Mouse (Mus musculus) stomach, embryonic 14.5 days (tissue): ENCODE measurements around the gene Psd4. TPM values are rescaled to one million over a fixed set of nuclear protein-coding genes. Genes with fewer than 3 reads are reported as not detected.

Experiments used
- ATAC-seq: fragments of 200-750 bp; cut with Nextera tagmentation; 2 replicates; pipeline ENCODE4 v1.8.0; 2017; ENCODE audit warnings: low read depth, moderate TSS enrichment; ENCODE audit not compliant: insufficient number of reproducible peaks, insufficient read depth, low FRiP score
- H3K27ac ChIP-seq: fragments of 300-500 bp; sonication (generic); 2 replicates; pipeline ENCODE4 v1.5.1; 2014; ENCODE audit warnings: mild to moderate bottlenecking, low read length, moderate library complexity, mixed read lengths
- H3K27me3 ChIP-seq: fragments of 300-500 bp; sonication (generic); 2 replicates; pipeline ENCODE4 v1.6.1; 2014; ENCODE audit warnings: low read length, control low read depth, mixed read lengths; ENCODE audit not compliant: control insufficient read depth, insufficient read depth
- H3K36me3 ChIP-seq: fragments of 300-500 bp; sonication (generic); 2 replicates; pipeline ENCODE4 v1.6.1; 2014; ENCODE audit warnings: mild to moderate bottlenecking, control low read depth, low read length, moderate library complexity, mixed read lengths; ENCODE audit not compliant: control insufficient read depth, insufficient read depth
- H3K4me1 ChIP-seq: fragments of 300-500 bp; sonication (generic); 2 replicates; pipeline ENCODE4 v1.6.1; 2014; ENCODE audit warnings: low read length, control low read depth, mixed read lengths; ENCODE audit not compliant: control insufficient read depth, insufficient read depth
- H3K4me2 ChIP-seq: fragments of 300-500 bp; sonication (generic); replicated peaks from 2 replicates; pipeline ENCODE4 v1.6.1; 2014; ENCODE audit warnings: low read depth, low read length, control low read depth
- H3K4me3 ChIP-seq: fragments of 300-500 bp; sonication (generic); 2 replicates; pipeline ENCODE4 v1.5.1; 2014; ENCODE audit warnings: low read depth, low read length, control low read depth
- H3K9ac ChIP-seq: fragments of 300-500 bp; sonication (generic); replicated peaks from 2 replicates; pipeline ENCODE4 v1.6.1; 2014; ENCODE audit warnings: low read depth, mild to moderate bottlenecking, control low read depth, low read length, moderate library complexity, mixed read lengths
- H3K9me3 ChIP-seq: fragments of 300-500 bp; sonication (generic); 2 replicates; pipeline ENCODE4 v1.6.1; 2016; ENCODE audit warnings: low read depth, low read length, control low read depth; ENCODE audit not compliant: control insufficient read depth
- WGBS: fragments of 180-500 bp; shearing (Covaris S2); extraction: QIAGEN DNeasy Blood & Tissue Kit; methylation state at CpG from one replicate; pipeline ENCODE4 v1.1.7; 2014; 5-methylcytosine and 5-hydroxymethylcytosine counted together
- polyA plus RNA-seq: library from polyadenylated mRNA; unstranded; fragments of >200 nt; fragmentation: Nextera tagmentation; extraction: Ambion mirVana; gene quantifications from 2 replicates; pipeline ENCODE4 v1.2.1, GENCODE M21; 2014

Psd4 gene
- polyA plus RNA-seq, 1 experiment from 2014 or later: 3.4 TPM

DNA sequence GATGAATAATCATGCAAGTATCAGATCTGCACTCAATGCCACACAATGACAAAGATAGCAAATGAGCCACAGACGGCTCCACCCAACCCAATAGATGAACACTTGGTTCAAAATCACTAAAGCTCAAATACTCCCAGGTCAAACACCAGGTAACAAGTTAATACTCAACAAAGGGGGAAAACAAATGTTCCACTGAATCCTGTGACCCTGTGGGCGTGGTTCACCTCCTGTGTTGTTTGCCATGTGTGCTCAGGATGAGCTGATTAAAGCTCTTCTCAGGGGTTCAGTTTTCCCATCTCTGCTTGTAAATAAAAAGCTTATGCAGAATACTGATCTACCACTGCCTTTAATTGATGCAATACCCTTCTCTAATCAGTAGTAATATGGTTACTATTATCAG is 16.2 kb upstream of the Psd4 start:
- Histone ChIP-seq H3K27ac (no peak overlapping the region), H3K36me3 (no peaks in the 10 kb centered on the region), H3K4me3 (no peak overlapping the region), H3K27me3 (no peaks in the 10 kb centered on the region), H3K9me3 (no peaks in the 10 kb centered on the region), H3K4me2 (no peak overlapping the region), H3K9ac (no peak overlapping the region), H3K4me1 (no peaks in the 10 kb centered on the region)
- ATAC-seq: no peak
- WGBS: 73% methylated on average over 2 of the region's 2 CpGs

DNA sequence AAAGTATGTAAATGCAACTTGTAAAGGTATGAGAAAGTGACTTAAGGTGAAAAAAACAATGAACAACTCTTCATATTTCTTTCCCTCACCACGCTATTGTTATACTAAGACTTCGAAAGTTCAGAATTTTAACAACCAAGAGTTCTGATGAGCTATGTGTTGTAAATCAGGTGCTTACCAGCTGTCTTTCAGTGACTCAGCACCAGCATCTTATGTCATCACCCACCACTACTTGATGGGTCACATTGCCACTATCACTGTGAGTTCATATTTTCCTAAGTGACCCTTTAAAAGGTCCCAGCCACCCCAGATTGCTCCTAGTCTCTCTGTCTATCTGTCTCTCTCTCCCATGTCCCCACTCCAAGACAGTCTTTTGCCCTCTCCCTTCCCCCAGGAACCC is 14.3 kb upstream of the Psd4 start:
- Histone ChIP-seq H3K4me2 (no peak overlapping the region), H3K36me3 (no peaks in the 10 kb centered on the region), H3K9ac (no peak overlapping the region), H3K27ac (no peak overlapping the region), H3K4me1 (no peaks in the 10 kb centered on the region), H3K9me3 (no peaks in the 10 kb centered on the region), H3K27me3 (no peaks in the 10 kb centered on the region), H3K4me3 (no peak overlapping the region)
- ATAC-seq: no peak
- WGBS: 93% methylated on average over 2 of the region's 2 CpGs

DNA sequence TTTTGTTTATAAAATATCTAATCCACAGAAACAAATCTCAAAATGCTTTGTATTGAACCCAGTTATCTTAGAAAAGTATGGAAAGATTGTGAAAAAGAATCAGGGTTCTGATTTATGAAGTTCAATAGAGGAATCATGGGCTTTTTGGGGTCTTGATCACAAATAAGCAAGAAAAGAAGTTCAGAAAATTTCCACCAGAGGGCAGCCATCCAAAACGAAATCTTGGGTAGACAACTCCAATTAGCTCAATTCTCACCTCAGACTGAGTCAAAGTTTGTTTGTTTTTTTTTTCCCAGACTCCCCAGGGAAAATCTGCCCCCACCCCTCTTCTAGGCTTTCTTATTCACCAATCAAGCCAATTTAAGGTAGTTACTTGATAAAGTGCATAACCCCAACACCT is 9.7 kb upstream of the Psd4 start:
- H3K4me3 ChIP-seq: no peak overlapping the region
- WGBS: 3% methylated on average over 1 of the region's 1 CpGs
- H3K27ac ChIP-seq: no peak overlapping the region
- ATAC-seq: no peak
- no peaks in the 10 kb centered on the region for H3K9me3 ChIP-seq
- H3K27me3 ChIP-seq: no peaks in the 10 kb centered on the region
- H3K4me2 ChIP-seq: no peak overlapping the region
- H3K36me3 ChIP-seq: no peaks in the 10 kb centered on the region
- H3K9ac ChIP-seq: no peak overlapping the region
- H3K4me1 ChIP-seq: no peaks in the 10 kb centered on the region

DNA sequence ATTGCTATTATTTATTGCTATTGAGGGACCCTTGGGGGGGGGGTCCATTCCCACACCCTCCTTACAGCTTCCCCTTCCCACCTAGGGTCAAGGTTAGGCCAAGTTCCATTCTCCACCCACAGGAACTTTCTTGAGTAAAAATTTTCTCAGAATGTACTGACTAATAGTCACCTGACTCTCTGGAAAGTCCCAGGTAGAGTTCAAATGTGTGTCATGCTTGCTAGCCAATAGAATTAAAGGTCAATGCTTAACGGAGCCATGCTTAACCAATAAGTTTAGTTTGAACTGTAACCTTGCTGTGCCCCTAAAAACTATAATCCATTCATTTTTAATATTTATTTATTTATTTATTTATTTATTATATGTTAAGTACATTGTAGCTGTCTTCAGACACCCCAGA is 8.0 kb upstream of the Psd4 start:
- ATAC-seq: no peak
- Histone ChIP-seq H3K9ac (no peak overlapping the region), H3K27ac (no peak overlapping the region), H3K4me1 (no peaks in the 10 kb centered on the region), H3K27me3 (no peaks in the 10 kb centered on the region), H3K4me3 (no peak overlapping the region), H3K9me3 (no peaks in the 10 kb centered on the region), H3K4me2 (no peak overlapping the region), H3K36me3 (no peaks in the 10 kb centered on the region)
- 89% methylated on average over 1 of the region's 1 CpGs for WGBS

DNA sequence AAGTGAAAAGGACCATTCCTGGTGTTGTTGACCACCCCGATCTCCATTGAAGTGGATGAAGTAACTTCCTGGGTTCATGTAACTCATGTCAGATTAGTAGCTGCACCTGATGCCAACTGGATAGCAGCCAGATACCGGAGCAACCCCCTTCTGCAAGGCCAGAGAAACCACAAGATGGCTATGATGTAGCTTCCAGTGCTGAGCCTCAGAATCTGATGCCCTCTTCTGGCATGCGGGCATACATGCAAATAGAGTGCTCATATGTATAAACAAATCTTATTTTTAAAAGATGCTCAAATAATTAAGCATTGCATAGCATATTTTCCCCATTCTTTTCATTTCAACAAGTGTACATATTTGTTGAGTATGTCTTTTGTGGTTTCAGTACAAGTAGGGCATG is 3.6 kb upstream of the Psd4 start:
- no peaks in the 10 kb centered on the region for H3K36me3 ChIP-seq

DNA sequence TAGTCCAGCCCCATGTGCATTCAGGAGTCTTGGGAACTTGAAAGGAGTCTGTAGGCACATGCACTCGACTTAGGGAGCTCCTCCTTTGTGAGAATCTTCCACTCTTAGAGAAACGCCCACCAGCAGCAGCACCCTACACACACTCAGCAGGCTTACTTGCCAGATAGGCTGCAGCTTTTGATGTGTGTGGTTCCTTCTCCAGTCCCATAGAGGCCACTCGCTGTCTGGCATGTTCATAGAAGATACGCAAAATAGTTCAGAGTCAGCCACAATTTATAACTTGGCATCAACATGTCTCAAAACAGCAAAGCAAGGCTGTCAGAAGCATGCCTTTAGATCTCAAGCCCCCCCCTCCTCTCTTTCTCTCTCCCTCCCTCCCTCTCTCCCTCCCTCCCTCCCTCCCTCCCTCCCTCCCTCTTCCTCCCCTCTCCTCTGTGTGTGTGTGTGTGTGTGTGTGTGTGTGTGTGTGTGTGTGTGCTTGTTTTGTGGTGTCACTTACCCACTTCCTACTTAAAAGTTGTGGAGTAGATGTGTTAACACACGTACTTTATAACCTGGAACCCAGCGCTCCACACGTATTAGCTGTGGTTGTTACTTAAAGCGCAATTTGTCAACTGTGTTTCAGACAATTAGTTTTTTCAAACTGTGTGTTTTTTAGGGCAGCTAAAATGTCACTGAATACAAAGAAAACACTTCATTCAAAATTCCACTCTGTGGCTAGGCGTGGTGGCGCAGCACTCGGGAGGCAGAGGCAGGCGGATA is 985 bp upstream of the Psd4 start:
- Histone ChIP-seq H3K4me3 (no peak overlapping the region), H3K4me2 (no peak overlapping the region), H3K9me3 (no peaks in the 10 kb centered on the region), H3K4me1 (0 out of 2 replicates have a peak, but pooled peaks cover 3% of the 10 kb centered on the region), H3K27ac (no peak overlapping the region), H3K27me3 (no peaks in the 10 kb centered on the region), H3K36me3 (no peaks in the 10 kb centered on the region), H3K9ac (no peak overlapping the region)
- no peak for ATAC-seq
- WGBS: 68% methylated on average over 12 of the region's 12 CpGs

More for the DNA sequence above, 3.6 kb upstream of the Psd4 start:
- H3K9ac ChIP-seq: no peak overlapping the region
- H3K27me3 ChIP-seq: no peaks in the 10 kb centered on the region
- no peaks in the 10 kb centered on the region for H3K9me3 ChIP-seq
- no peak overlapping the region for H3K27ac ChIP-seq
- no peak overlapping the region for H3K4me2 ChIP-seq
- ATAC-seq: no peak
- WGBS: 84% methylated on average over 3 of the region's 3 CpGs
- H3K4me3 ChIP-seq: no peak overlapping the region
- 0 out of 2 replicates have a peak, but pooled peaks cover 3% of the 10 kb centered on the region for H3K4me1 ChIP-seq

DNA sequence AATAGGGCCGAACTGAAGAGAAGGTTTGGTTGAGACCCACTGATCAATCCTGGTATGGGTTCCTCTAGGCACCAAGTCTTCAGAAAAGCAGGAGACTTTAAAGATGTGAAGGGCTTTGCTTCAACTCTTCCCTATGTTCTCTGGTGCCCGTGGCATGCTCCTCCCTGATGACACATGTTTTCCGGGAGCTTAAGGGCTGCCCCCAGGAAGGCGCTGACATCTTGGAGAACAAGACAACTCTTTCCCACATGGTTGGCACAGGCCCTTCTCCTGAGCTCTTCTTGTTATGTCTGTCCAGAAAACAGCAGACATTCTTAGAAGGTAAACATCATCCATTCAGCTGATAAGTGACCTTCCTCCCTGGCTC is 498 bp downstream of the Psd4 start:
- no peak for ATAC-seq
- Histone ChIP-seq H3K4me2 (peak overlapping the region; percentile 64), H3K4me1 (0 out of 2 replicates have a peak, but pooled peaks cover 3% of the 10 kb centered on the region), H3K36me3 (no peaks in the 10 kb centered on the region), H3K9me3 (no peaks in the 10 kb centered on the region), H3K27me3 (no peaks in the 10 kb centered on the region), H3K4me3 (peak overlapping the region; percentile 22; the same call in 1 of the 2 replicates), H3K9ac (no peak overlapping the region), H3K27ac (no peak overlapping the region)
- WGBS: 52% methylated on average over 4 of the region's 4 CpGs

DNA sequence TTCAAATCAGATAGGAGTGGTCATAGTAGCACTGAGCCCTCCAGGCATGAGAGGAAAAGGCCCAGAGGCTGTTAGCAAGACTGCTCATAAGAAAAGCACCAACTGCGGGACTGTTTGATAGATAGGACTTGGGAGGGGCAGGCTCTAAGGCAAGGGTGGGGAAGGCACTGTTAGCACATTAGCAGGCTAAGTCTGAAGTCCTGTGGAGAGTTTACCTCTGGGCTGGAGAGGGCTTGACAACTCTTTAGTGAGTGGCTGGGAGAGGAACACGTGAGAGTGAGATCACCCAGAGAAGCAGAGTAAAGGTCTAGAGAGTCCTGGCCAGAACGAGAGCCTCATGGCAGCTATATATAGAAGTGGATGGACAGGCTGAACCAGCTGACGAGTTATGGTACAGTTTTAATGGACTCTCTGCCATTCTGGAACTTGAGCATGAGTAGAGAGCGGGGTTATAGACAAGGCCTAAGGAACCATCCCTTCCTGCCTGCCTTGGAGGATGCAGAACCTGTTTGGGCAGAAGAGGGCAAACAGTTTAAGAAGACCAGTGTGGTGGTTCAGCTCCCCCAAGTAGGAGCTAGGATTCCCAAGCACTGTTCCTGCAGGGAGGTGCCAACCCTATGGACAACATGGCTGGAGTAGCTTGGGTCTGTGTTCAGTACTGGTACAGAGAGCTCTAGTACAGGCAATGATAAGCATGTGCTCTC is 11.5 kb downstream of the Psd4 start:
- no peaks in the 10 kb centered on the region for H3K9me3 ChIP-seq
- H3K4me1 ChIP-seq: no peaks in the 10 kb centered on the region
- no peak overlapping the region for H3K4me3 ChIP-seq
- H3K36me3 ChIP-seq: no peaks in the 10 kb centered on the region
- H3K27ac ChIP-seq: no peak overlapping the region
- H3K4me2 ChIP-seq: no peak overlapping the region
- no peak overlapping the region for H3K9ac ChIP-seq
- ATAC-seq: peak; percentile 81
- WGBS: 66% methylated on average over 5 of the region's 5 CpGs
- H3K27me3 ChIP-seq: no peaks in the 10 kb centered on the region
